Mouse (Mus musculus): ENCODE results near the gene Aqp11.
A peak's percentile ranks its signal among the peaks of the same experiment; 100 is the strongest.

The Aqp11 gene

GRCm38 (mm10) chr7:97740948-97741347, 2.9 kb upstream of the Aqp11 start:
- peaks cover 58% of the 10 kb centered on the region for H3K4me1 ChIP-seq (replicated peaks; ENCODE audit: low read depth, low read length)
- TF ChIP-seq NANOG (IDR thresholded peaks at IDR 0.05; ENCODE audit: borderline replicate concordance, low read length): no peak
- TF ChIP-seq CTCF (conservative IDR thresholded peaks at IDR 0.05; ENCODE audit: low read length): no peak
- TF ChIP-seq POU5F1 (IDR thresholded peaks at IDR 0.05; ENCODE audit: borderline replicate concordance, low read length): no peak
- peaks cover 27% of the 10 kb centered on the region for H3K27me3 ChIP-seq (ENCODE audit: insufficient read depth, low read length)
- no peaks in the 10 kb centered on the region for H3K9me3 ChIP-seq (ENCODE audit: low read length)
- H3K4me3 ChIP-seq (replicated peaks; ENCODE audit: low read length): no peak overlapping the region
- H3K36me3 ChIP-seq (ENCODE audit: insufficient read depth, low read length): no peaks in the 10 kb centered on the region

DNA sequence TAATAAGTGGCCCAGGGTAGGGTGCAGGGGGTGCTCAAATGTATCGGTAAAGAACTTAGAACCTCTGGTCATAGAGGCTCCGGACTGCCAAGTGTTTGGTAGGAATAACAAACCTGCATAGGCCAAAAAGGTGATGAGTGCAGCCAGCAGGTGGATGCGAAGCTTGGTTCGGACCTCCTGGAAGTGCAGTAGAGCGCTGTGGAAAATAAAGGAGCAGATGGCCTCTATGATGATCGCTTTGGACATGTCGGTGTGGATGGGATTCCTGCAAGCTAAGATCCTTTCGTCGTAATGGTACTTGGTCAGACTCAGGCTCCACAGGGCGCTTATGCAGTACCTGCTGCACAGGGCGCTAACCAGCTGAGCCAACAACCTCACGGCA, 842 bp downstream of the Aqp11 start:
- TF ChIP-seq NANOG (IDR thresholded peaks at IDR 0.05; ENCODE audit: borderline replicate concordance, low read length) (no peak), CTCF (conservative IDR thresholded peaks at IDR 0.05; ENCODE audit: low read length) (no peak), POU5F1 (IDR thresholded peaks at IDR 0.05; ENCODE audit: borderline replicate concordance, low read length) (no peak)
- H3K4me1 ChIP-seq (replicated peaks; ENCODE audit: low read depth, low read length): peaks cover 34% of the 10 kb centered on the region
- H3K4me3 ChIP-seq (replicated peaks; ENCODE audit: low read length): peak overlapping the region; percentile 87
- peaks cover 37% of the 10 kb centered on the region for H3K27me3 ChIP-seq (ENCODE audit: insufficient read depth, low read length)
- H3K36me3 ChIP-seq (ENCODE audit: insufficient read depth, low read length): no peaks in the 10 kb centered on the region
- no peaks in the 10 kb centered on the region for H3K9me3 ChIP-seq (ENCODE audit: low read length)

DNA sequence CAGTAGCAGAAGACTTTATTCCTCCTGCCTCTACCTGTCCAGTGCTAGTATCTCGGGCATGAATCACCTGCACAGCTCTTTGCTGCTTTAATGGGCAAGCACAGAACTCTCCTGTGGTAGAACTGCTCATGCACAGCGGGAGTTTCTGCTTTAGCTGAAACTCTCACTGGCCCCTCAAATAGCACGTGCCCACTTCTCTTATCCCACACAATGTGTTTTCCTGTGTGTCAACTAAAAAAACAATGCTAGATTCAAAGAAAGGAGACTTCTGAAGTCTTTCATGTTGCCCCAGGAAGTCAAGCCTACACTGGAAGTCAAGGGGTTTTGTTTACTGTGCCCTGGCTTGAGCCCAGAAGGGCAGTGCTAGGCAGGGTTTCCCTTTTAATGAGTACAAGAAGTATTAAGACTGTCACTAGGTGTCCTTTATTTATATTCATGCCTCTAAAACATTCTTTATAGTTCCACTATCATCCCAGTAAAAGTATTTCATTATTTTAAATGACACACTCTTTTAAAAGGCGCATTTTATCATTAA, 2.1 kb downstream of the Aqp11 start:
- Histone ChIP-seq H3K4me3 (replicated peaks; ENCODE audit: low read length) (no peak overlapping the region), H3K4me1 (replicated peaks; ENCODE audit: low read depth, low read length) (peaks cover 21% of the 10 kb centered on the region), H3K27me3 (ENCODE audit: insufficient read depth, low read length) (peaks cover 37% of the 10 kb centered on the region), H3K9me3 (ENCODE audit: low read length) (no peaks in the 10 kb centered on the region), H3K36me3 (ENCODE audit: insufficient read depth, low read length) (no peaks in the 10 kb centered on the region)
- TF ChIP-seq NANOG (IDR thresholded peaks at IDR 0.05; ENCODE audit: borderline replicate concordance, low read length) (no peak), POU5F1 (IDR thresholded peaks at IDR 0.05; ENCODE audit: borderline replicate concordance, low read length) (no peak), CTCF (conservative IDR thresholded peaks at IDR 0.05; ENCODE audit: low read length) (no peak)

DNA sequence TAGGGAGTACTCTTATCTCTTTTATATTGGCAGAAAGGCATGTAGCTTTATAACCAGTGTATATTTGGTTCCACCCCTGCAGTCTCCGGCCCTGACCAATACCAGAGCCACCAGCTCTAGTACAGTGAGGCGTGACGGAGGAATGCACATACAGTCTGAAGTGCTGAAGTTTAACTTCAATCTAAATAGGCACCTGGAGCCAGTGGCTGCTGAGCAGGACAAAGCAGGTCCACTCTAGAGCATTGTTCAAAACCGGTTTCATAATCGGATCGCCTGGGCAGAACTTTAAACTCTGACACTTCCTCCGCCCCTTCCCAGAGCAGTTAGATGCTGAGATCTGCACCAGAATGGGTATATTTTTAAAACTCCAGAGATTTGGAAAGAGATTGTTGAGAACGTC, 3.1 kb downstream of the Aqp11 start:
- Histone ChIP-seq H3K36me3 (ENCODE audit: insufficient read depth, low read length) (no peaks in the 10 kb centered on the region), H3K27me3 (ENCODE audit: insufficient read depth, low read length) (peaks cover 37% of the 10 kb centered on the region), H3K4me3 (replicated peaks; ENCODE audit: low read length) (no peak overlapping the region), H3K9me3 (ENCODE audit: low read length) (no peaks in the 10 kb centered on the region), H3K4me1 (replicated peaks; ENCODE audit: low read depth, low read length) (peaks cover 13% of the 10 kb centered on the region)
- TF ChIP-seq NANOG (IDR thresholded peaks at IDR 0.05; ENCODE audit: borderline replicate concordance, low read length) (no peak), CTCF (conservative IDR thresholded peaks at IDR 0.05; ENCODE audit: low read length) (no peak), POU5F1 (IDR thresholded peaks at IDR 0.05; ENCODE audit: borderline replicate concordance, low read length) (no peak)

DNA sequence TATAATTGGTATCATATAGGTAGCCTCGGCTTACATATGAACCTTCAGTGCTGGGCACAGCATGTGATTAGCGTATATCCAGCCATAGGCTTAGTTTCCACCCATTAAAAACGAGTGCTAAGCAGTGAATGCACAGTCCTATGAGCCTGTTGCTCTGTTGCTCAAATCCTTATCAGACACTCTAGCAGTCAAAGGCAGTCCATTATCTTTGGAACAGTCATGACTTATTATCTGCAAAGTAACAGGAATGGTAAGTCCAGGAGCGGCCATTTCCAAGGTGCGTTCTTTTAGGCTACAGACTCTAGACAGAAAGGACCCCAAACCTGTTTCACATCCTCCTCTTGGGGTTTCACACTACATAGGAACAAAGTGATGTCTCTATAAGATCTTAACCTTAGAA, 4.5 kb downstream of the Aqp11 start:
- TF ChIP-seq NANOG (IDR thresholded peaks at IDR 0.05; ENCODE audit: borderline replicate concordance, low read length): no peak
- TF ChIP-seq CTCF (conservative IDR thresholded peaks at IDR 0.05; ENCODE audit: low read length): no peak
- TF ChIP-seq POU5F1 (IDR thresholded peaks at IDR 0.05; ENCODE audit: borderline replicate concordance, low read length): no peak
- peaks cover 25% of the 10 kb centered on the region for H3K4me1 ChIP-seq (replicated peaks; ENCODE audit: low read depth, low read length)

GRCm38 (mm10) chr7:97730427-97730826, 7.7 kb downstream of the Aqp11 start:
- H3K36me3 ChIP-seq (ENCODE audit: insufficient read depth, low read length): peaks cover 13% of the 10 kb centered on the region
- peaks cover 6% of the 10 kb centered on the region for H3K27me3 ChIP-seq (ENCODE audit: insufficient read depth, low read length)
- H3K9me3 ChIP-seq (ENCODE audit: low read length): no peaks in the 10 kb centered on the region
- TF ChIP-seq POU5F1 (IDR thresholded peaks at IDR 0.05; ENCODE audit: borderline replicate concordance, low read length) (no peak), NANOG (IDR thresholded peaks at IDR 0.05; ENCODE audit: borderline replicate concordance, low read length) (no peak), CTCF (conservative IDR thresholded peaks at IDR 0.05; ENCODE audit: low read length) (no peak)
- H3K4me3 ChIP-seq (replicated peaks; ENCODE audit: low read length): no peak overlapping the region
- H3K4me1 ChIP-seq (replicated peaks; ENCODE audit: low read depth, low read length): peaks cover 41% of the 10 kb centered on the region

More for the DNA sequence above, 4.5 kb downstream of the Aqp11 start:
- H3K27me3 ChIP-seq (ENCODE audit: insufficient read depth, low read length): peaks cover 29% of the 10 kb centered on the region
- no peak overlapping the region for H3K4me3 ChIP-seq (replicated peaks; ENCODE audit: low read length)
- no peaks in the 10 kb centered on the region for H3K9me3 ChIP-seq (ENCODE audit: low read length)
- H3K36me3 ChIP-seq (ENCODE audit: insufficient read depth, low read length): no peaks in the 10 kb centered on the region

- Histone ChIP-seq H3K27me3 (ENCODE audit: insufficient read depth, low read length) (no peaks in the 10 kb centered on the region), H3K4me1 (replicated peaks; ENCODE audit: low read depth, low read length) (peaks cover 44% of the 10 kb centered on the region), H3K36me3 (ENCODE audit: insufficient read depth, low read length) (peaks cover 25% of the 10 kb centered on the region), H3K9me3 (ENCODE audit: low read length) (no peaks in the 10 kb centered on the region), H3K4me3 (replicated peaks; ENCODE audit: low read length) (no peak overlapping the region)
- TF ChIP-seq POU5F1 (IDR thresholded peaks at IDR 0.05; ENCODE audit: borderline replicate concordance, low read length) (no peak), CTCF (conservative IDR thresholded peaks at IDR 0.05; ENCODE audit: low read length) (no peak), NANOG (IDR thresholded peaks at IDR 0.05; ENCODE audit: borderline replicate concordance, low read length) (no peak)
These were observed 9.1 kb downstream of the Aqp11 start for GRCm38 (mm10) chr7:97728666-97729614.

- Histone ChIP-seq H3K9me3 (ENCODE audit: low read length) (no peaks in the 10 kb centered on the region), H3K36me3 (ENCODE audit: insufficient read depth, low read length) (peaks cover 44% of the 10 kb centered on the region), H3K4me1 (replicated peaks; ENCODE audit: low read depth, low read length) (peaks cover 44% of the 10 kb centered on the region), H3K27me3 (ENCODE audit: insufficient read depth, low read length) (no peaks in the 10 kb centered on the region), H3K4me3 (replicated peaks; ENCODE audit: low read length) (no peak overlapping the region)
- TF ChIP-seq CTCF (conservative IDR thresholded peaks at IDR 0.05; ENCODE audit: low read length): no peak
- no peak for TF ChIP-seq POU5F1 (IDR thresholded peaks at IDR 0.05; ENCODE audit: borderline replicate concordance, low read length)
- TF ChIP-seq NANOG (IDR thresholded peaks at IDR 0.05; ENCODE audit: borderline replicate concordance, low read length): no peak
These were observed 11.3 kb downstream of the Aqp11 start for GRCm38 (mm10) chr7:97726778-97727177.
